Mouse (Mus musculus): Measurements from ENCODE around the gene Emc9.

Gene Emc9

DNA sequence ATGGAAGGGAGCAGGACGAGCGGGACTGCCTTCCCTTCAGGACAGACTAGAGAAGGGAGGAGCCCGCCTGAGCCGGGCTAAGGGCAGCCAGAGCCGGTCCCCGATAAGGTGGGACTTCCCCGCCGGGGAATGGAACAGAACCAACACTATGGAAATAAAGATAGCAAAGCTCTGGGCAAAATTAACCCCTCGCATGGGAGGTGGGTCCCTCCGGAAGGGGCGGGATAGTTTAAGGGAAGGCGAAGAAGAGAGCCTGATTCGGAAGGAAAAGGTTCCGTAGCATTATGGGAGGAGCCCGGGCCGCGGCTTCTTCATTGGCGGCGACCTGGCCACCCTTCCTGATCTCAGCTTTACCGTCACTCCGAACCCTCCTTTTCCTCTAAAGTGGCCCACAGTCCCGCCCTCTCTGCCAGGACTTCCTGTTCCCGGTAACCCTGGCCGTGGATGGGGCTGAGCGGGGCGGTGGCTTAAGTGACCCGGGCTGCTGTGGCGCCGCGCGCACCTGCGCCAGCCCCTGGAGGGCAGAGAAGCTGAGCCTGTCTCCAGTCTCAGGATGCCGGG lies 6.3 kb upstream of the Emc9 start, which contains the start of gene Rnf31:
Gene Rnf31, plus strand, starts transcription at position 378 of the 561 bp plus-strand sequence.
- intact Hi-C loops (cut with DNase I) = no loop called here

DNA sequence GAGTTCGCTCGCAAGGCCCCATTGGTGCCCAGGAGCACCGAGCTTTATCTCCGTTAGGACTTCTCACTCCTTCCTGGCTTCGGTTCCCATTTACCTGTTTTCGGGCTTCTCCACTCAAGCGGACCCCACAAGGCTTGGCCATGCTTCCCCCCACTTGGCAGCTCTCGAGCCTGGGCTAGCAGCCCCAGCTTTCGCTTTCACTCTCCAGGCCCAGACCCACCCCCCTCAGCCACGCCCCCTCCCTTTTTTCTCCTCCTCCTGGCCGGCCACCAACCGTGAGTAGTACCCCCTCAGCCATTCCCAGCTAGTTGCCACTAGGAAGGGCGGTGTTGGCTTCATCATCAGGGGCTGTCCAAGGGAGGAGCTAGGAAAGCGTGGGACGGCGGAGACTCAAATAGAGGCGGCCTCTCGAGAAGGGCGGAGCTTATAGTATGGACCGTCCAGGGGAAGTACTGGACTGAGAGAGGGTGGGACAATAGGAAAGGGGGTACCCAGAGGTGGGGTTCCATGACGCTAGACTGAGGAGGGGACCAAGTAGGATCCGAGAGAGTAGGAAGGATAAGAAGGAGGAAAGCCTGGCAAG lies 5.7 kb upstream of the Emc9 start, which contains the start of gene Psme2:
Gene Psme2, minus strand, starts transcription at position 366 of the 583 bp plus-strand sequence.
- intact Hi-C loops (cut with DNase I) = no loop called here

DNA sequence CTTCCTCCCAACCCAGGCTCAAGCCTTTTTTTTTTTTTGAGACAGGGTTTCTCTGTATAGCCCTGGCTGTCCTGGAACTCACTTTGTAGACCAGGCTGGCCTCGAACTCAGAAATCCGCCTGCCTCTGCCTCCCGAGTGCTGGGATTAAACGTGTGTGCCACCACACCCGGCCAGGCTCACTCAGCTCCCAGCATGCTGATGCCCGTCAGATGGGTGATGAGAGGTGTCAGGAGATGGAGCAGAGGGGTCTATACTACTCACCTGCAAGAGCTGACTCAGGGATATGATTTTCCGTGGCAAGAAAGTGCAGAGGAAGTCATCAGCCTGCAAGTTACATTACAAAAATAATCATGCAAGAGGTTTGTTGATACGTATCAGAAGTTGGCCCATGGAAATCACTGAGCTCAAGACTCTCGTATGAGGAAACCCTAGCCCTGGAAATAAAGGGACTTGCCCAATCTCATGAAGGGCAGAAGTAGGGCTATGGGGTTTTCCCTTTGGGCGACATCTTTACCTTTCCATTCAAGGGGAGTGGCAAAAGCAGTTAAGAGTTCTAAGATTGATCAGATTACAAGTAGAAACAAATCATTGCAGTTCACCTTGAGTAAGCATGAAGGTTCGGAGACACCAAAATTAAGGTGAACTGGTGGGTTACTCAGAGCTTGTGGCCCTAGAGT lies 4.8 kb upstream of the Emc9 start:
- intact Hi-C loops (cut with DNase I) = no loop called here

DNA sequence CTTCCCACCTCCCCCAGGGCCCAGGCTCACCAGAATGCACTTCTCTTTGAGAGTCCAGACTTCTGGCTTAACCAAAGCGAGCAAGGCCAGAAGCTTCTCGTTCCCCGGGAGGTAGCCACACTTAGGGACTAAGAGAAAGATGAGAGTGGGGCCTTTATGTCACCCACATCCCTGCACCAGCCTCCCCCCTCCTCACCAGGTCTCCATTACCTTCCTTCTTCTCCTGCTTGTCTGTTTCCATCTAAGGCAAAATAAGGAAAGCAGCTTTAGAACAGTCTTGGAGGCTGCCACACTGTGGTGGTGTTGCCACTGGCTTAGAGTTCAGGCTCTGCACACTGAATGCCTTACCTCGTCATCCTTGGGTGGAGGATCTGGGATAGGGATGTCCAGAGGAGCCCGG lies 4.2 kb upstream of the Emc9 start:
- intact Hi-C loops (cut with DNase I) = no loop called here

DNA sequence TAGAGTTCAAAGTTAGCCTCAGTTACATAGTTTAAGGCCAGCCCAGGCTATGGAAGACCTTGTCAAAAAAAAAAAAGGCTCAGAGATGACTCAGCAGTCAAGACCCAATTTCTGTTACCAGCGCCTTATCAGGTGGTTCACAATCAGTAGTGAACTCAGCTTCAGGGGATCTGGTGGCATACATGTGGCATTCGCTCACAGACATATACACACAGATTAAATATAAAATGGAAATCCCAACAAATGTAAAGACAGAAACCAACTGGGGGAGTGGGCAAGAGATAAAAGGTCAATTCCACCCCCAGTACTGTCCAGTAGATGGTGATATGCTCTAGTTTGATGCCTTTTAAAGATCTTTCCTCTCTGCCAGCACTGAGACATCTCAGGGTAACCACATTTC lies 1.0 kb upstream of the Emc9 start:
- intact Hi-C loops (cut with DNase I) = no loop called here

DNA sequence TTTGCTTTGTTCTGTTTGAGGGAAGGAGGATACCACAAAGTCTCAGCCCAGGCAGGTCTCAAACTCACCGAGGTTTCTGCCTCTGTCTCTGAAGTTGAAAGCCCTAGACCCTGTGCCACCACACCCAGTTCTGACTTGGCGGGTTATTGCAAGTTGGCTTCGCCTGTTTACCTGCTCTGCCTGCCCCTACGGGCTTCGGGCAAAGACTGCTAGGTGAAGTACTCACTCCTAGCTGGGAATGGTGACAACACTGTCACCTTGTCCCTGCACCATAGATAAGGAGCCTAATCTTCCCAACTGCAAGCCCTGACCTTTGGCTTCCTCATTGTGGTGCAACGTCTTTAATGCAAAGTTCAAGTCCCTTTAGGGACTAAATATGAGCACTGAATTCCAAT lies 461 bp upstream of the Emc9 start:
- intact Hi-C loops (cut with DNase I) = no loop called here

DNA sequence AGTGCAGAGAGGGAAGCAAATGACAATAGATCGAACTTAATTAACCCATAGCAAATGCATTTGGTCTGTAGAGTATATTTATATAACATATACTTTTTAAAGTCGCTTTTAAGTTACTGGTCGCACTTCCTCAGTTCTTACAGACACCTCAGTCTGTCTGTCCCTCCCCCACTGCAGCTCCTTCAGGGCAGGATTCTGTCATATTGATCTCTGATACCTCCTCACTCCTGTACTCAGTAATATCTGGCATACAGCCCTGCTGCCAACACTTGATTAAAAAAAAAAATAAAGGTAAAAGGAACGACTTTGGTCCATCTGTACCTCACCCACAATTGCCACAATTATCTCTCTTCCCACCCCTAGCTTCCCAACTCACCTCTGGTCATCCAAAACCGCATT lies 800 bp downstream of the Emc9 start:
- intact Hi-C loops (cut with DNase I) = no loop called here

DNA sequence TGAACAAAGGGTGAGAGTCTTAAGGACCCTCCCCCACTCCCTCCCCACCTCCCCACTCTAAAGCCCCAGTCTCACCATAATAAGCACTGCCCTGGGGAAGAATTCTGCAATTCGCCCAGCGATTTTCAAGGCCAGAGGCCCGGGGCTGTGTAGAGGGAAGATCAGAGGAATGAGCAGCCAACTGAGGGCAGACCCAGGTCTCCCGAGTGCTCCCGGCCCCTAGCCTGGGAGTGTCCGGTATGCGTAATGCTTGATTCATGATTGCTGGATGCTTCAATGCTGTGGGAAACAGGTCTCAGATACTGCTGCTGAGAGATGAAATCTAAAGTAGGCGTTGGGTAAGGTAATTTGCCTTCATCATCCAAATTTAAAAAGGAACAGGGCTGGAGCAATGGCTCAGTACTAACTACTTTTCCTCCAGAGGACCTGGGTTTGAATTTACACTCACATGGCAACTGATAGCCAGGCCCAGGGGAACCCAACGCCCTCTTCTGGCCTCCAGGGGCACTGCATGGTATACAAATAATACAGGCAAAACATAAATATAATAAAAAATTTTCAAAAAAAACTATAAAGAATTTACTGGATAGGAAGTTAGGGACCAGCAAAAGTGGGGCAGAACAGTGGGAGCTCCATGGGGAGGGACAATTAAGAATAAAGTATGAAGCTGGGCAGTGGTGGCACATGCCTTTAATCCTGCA lies 3.0 kb downstream of the Emc9 start:
- intact Hi-C loops (cut with DNase I) = no loop called here

DNA sequence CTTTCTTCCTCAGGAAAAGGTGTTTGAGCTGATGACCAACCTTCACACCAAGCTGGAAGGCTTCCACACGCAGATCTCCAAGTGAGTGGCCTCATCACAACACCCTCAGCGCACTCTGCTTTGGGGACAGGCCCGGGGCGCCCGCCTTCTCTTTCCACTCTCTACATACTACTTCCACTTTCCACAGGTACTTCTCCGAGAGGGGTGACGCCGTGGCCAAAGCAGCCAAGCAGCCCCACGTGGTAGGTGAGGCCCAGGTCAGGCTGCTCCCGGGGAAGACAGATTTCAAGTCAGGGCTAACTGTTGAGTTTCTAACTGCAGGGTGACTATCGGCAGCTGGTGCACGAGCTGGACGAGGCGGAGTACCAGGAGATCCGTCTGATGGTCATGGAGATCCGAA lies 4.4 kb downstream of the Emc9 start:
- intact Hi-C loops (cut with DNase I) = no loop called here

DNA sequence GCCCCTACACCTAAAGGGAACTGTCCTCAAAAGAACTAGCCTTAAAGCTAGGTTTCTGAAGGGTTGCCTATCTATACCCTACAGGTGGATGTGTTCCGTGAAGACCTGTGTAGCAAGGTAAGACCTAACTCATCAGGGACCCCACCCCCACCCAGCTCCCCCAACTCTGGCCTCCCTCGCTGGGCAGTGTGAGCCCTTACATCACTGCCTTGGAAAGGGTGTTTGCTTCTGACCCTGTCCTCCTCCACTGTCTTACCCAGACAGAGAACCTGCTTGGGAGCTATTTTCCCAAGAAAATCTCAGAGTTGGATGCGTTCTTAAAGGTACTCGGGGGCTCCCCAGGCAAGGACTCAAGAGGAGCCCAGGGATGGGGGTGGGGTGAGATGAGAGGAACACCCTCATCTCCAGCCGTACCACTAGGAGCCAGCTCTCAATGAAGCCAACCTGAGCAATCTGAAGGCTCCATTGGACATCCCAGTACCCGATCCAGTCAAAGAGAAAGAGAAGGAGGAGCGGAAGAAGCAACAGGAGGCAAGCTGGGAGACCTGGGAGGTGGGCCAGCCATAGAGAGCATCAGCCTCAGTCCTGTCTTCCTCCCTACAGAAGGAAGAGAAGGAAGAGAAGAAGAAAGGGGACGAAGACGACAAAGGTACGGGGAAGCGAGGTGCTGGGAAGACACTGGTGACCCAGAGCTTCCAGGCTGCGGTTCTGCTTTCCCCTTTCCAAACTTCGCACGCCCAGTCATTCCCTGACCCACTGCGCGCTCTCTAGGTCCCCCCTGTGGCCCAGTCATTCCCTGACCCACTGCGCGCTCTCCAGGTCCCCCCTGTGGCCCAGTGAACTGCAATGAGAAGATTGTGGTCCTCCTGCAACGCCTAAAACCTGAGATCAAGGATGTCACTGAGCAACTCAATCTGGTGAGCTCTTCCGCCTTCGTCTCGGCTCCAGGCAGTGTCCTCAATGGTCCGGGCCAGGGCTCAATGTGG lies 5.3 kb downstream of the Emc9 start:
- intact Hi-C loops (cut with DNase I) = no loop called here

DNA sequence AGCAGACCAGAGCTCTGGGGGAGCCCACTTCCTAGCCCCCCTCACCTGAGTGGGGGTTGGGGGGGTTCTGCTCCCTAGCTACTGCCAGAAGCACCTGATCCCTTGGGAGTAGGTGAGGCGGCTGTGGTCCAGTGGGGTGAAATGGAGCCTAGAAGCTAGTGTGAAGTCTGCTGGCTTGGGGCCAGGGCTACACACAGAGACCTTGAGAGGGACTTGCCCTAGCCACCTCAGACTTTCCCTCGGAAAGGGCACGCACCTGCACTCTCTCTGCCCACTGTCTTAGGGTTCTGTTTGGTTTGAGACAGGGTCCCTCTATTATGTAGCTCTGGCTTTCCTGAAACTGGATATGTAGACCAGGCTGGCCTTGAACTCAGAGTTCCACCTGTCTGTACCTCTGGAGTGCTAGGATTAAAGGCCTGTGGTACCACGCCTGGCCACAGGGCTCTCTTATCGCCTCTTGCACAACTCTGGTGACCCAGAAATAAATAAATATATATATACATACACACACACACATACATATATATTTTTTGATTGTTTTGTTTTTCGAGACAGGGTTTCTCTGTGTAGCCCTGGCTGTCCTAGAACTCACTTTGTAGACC lies 6.3 kb downstream of the Emc9 start:
- intact Hi-C loops (cut with DNase I) = no loop called here

DNA sequence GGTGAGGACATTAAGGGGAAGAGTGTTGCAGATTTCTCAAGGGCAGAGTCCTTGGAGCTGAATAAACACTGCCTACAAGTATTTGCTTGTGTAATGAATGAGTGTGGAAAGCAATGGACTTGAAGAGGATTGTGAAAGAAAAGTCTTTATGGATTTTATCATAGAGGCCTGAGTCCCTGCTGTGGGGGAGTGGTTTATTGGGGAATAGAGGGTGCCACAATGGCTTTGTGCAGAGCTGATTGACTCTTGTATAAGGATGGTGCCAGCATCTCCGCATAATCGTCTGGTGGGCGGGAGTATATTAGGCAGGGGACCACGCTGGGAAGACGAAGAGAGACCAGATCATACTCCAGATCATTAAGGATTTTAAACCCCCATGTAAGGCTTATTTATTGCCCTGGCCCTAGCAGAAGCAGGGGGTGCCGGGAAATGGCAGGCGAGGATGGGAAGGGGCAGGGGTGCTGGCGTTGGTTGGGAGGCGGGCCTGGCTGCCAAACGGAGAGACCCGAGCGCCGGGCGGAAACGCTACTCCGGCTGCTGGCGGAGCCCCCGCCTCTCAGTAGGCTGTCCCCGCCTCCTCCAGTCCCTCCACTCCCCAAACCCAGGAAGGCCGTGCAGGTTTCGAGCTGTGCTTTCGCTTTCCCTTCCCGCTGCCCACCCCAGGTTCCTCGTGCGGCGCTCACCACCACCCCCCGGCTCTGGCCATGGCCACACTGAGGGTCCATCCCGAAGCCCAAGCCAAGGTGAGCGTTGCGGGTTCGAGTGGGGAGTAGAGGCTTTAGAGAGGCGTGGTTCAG lies 7.0 kb downstream of the Emc9 start, which contains the start of gene Psme1:
Gene Psme1, plus strand, starts transcription at position 253 of the 797 bp plus-strand sequence.
- intact Hi-C loops (cut with DNase I) = no loop called here

DNA sequence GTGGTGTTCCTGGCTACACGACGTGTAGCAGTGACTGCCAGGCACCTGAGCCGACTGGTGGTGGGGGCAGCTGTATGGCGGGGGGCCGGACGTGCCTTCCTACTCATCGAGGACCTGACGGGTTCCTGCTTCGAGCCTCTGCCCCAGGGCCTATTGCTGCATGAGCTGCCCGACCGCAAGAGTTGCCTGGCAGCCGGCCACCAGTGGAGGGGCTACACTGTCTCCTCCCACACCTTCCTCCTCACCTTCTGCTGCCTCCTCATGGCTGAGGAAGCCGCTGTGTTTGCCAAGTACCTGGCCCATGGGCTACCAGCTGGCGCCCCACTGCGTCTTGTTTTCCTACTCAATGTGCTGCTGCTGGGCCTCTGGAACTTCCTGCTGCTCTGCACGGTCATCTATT lies 8.7 kb downstream of the Emc9 start:
- intact Hi-C loops (cut with DNase I) = no loop called here

DNA sequence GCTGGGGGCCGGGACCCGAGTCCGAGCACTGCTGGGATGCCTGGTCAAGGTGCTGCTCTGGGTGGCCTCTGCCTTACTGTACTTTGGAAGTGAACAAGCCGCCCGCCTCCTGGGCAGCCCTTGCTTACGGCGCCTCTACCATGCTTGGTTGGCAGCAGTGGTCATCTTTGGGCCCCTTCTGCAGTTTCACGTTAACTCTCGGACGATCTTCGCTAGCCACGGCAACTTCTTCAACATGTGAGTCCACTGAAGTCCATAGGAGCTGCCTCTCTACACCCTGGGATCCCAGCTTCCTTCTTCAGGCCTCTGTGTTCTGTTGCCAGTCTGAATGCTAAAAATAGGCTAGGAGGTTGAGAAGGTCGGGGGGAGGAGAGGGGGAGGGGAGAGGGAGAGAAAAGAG lies 9.4 kb downstream of the Emc9 start:
- intact Hi-C loops (cut with DNase I) = no loop called here

DNA sequence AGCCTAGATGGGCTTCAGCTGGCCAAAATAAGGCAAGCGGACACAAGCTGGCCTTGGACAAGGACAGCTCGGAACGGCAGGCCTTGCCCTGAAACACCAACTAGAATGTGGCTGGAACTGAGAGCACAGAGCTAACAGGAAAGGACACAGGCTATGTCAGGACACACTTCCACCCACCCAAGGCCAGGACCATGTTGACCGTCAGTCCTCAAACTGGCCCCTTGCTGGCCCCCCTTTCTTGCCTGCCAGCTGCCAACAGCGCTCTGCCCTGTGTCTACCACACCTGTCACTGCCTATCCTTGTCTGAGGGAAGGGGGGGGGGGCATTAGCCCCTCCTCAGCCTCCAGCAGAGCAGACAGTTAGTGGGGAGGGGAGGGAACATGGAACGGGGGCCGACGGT lies 9.8 kb downstream of the Emc9 start, which contains the start of gene Fitm1:
Gene Fitm1, plus strand, starts transcription at position 316 of the 400 bp plus-strand sequence.
- intact Hi-C loops (cut with DNase I) = no loop called here

DNA sequence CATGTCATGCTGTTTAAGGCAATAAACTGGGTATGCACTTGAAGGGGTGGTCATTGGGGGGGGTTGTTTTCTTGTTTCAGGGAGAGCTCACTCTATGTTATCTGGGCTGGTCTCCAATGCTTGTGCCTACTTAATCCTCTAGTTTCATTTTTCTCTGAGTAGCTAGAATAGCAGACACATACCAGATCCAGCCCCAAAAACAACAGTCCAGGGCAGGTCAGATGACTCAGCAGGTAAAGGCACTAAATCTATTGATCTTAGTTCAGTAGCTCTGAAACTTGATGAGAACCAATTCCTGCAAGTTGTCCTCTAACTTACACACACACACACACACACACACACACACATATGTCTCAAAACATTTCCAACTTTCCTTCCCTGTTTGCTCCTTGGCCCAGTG lies 13.3 kb downstream of the Emc9 start:
- intact Hi-C loops (cut with DNase I) = no loop called here

DNA sequence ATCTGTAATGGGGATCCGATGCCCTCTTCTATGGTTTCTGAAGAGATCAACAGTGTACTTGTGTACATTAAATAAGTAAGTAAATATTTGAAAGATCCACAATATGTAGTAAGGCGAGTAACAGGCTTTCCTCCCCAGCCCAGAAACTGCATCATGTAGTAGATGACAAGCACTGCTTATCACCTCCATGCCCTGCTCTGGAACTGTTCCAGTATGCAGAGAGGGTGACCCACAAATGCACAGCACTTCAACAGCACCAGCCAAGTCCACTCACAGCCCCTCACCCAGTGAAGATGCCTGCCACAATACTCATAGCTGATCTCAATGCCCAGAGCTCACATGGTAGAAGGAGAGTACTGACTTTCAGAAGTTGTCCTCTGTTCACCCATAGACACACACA lies 14.5 kb downstream of the Emc9 start:
- intact Hi-C loops (cut with DNase I) = no loop called here

DNA sequence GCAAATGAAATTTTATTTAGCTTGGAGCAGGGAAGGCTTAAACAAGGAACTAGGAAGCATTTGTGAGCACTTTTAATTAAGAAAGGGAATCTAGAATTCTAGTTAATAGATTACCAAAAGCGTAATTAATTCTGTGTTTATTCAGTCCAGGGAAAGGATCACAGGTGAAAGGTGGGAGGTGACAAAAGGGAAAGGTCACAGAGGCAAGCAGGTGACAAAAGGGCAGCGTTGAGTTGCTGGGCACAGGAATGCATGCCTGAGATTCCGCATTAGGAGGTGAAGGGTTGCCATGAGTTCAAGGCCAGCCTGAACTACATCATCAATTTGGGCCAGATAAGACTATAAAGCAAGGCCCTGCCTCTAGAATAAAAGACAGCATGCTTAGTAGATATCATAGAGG lies 17.6 kb downstream of the Emc9 start:
- intact Hi-C loops (cut with DNase I) = no loop called here

DNA sequence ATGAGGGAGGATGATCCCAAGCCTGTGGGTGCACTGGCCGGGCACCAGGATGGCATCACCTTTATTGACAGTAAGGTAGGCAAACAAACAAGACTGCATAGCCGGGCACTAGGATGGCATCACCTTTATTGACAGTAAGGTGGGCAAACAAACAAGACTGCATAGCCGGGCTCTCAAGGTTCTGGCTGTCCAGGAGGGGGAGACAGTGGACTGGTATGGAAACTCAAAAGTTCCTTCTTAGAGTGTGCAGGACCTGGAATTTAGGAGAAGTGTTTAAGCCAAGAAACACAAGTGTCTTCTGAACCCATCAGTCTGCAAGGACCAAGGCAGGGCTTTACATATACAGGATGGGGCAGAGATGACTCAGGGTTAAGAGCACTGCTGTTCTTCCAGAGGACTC lies 19.4 kb downstream of the Emc9 start:
- intact Hi-C loops (cut with DNase I) = no loop called here

DNA sequence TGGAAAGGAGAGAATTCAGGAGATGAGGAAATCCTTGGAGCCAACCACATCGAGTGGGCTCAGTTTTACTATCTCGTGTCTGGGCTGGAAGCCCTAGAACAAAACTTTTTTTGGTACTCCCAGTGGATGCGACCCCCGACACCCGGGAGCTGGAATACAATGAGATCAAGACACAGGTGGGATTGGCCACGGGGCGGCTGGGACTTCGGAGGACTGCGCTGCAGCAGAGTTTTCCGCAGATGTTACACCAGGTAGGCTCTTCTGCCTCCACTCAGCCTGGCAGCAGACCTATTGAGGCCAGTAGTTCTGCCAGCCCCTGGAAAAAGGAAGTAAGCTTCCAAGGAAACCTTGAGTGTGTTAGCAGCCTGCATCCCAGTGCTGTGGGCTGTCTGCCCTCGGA lies 21.9 kb downstream of the Emc9 start:
- intact Hi-C loops (cut with DNase I) = no loop called here
